Mouse (Mus musculus) regulatory T cell (primary cell): ENCODE measurements around the gene Aqp12.
"Not testable (repeated sequence)": the region's sequence is repeated elsewhere in the genome, so short reads cannot be mapped to it uniquely, and the experiment has no call there.

Source experiments
- in situ Hi-C: fragments of 300-600 bp; cut with MboI, MseI; formaldehyde crosslinking; loops from one replicate; pipeline ENCODE4 v1.15.1; 2025; ENCODE audit warnings: high pct_unique_total_duplicates

Gene Aqp12

GRCm38 (mm10) chr1:93006061-93006460 is at the start of gene Aqp12:
Gene Aqp12, plus strand, starts transcription at chr1:93006334.
- in situ Hi-C loops: no loop called here

GRCm38 (mm10) chr1:92956571-92957335 is 49.4 kb upstream of the Aqp12 start:
- in situ Hi-C loops: not testable (repeated sequence)

GRCm38 (mm10) chr1:92958999-92959398 is 47.1 kb upstream of the Aqp12 start:
- in situ Hi-C loops: no loop called here

GRCm38 (mm10) chr1:92970791-92971190 is 35.3 kb upstream of the Aqp12 start:
- in situ Hi-C loops: not testable (repeated sequence)

GRCm38 (mm10) chr1:92971879-92972795 is 34.0 kb upstream of the Aqp12 start:
- in situ Hi-C loops: no loop called here

- in situ Hi-C loops: no loop called here
Observed at GRCm38 (mm10) chr1:92972854-92973253, 33.3 kb upstream of the Aqp12 start.

GRCm38 (mm10) chr1:92976141-92976566 is 30.0 kb upstream of the Aqp12 start:
- in situ Hi-C loops: no loop called here

GRCm38 (mm10) chr1:92978645-92979044 is 27.5 kb upstream of the Aqp12 start:
- in situ Hi-C loops: no loop called here

GRCm38 (mm10) chr1:92979073-92979602 is 27.0 kb upstream of the Aqp12 start:
- in situ Hi-C loops: no loop called here

- in situ Hi-C loops: no loop called here
Observed at GRCm38 (mm10) chr1:92981056-92981845, 24.9 kb upstream of the Aqp12 start.

- in situ Hi-C loops: no loop called here
Observed at GRCm38 (mm10) chr1:92982931-92983605, 23.1 kb upstream of the Aqp12 start.

- in situ Hi-C loops: no loop called here
Observed at GRCm38 (mm10) chr1:92984999-92985398, 21.1 kb upstream of the Aqp12 start.

- in situ Hi-C loops: no loop called here
Observed at GRCm38 (mm10) chr1:92988894-92989293, 17.2 kb upstream of the Aqp12 start.

- in situ Hi-C loops: no loop called here
Observed at GRCm38 (mm10) chr1:92989891-92990290, 16.2 kb upstream of the Aqp12 start.

- in situ Hi-C loops: no loop called here
Observed at GRCm38 (mm10) chr1:92992214-92992855, 13.8 kb upstream of the Aqp12 start.

GRCm38 (mm10) chr1:92992880-92993279 is 13.3 kb upstream of the Aqp12 start:
- in situ Hi-C loops: no loop called here

GRCm38 (mm10) chr1:93009196-93009595 is 3.1 kb downstream of the Aqp12 start:
- in situ Hi-C loops: no loop called here

- in situ Hi-C loops: no loop called here
Observed at GRCm38 (mm10) chr1:93010731-93011130, 4.6 kb downstream of the Aqp12 start.

GRCm38 (mm10) chr1:93012103-93012585 is 6.0 kb downstream of the Aqp12 start:
- in situ Hi-C loops: no loop called here

GRCm38 (mm10) chr1:93013367-93013766 is 7.2 kb downstream of the Aqp12 start:
- in situ Hi-C loops: no loop called here
